Mouse (Mus musculus) naive thymus-derived CD4-positive, alpha-beta T cell, adult 2 months (primary cell): Measurements from ENCODE around the gene Clba1.
A peak's percentile ranks its signal among the peaks of the same experiment; 100 is the strongest.

Source experiments
- DNase-seq: peaks from one replicate; pipeline ENCODE4 v3.0.0-alpha.2; 2011; ENCODE audit warnings: low read depth

Clba1 gene

GRCm38 (mm10) chr12:112794998-112795397, 13.7 kb upstream of the Clba1 start:
- no peak for DNase-seq

DNA sequence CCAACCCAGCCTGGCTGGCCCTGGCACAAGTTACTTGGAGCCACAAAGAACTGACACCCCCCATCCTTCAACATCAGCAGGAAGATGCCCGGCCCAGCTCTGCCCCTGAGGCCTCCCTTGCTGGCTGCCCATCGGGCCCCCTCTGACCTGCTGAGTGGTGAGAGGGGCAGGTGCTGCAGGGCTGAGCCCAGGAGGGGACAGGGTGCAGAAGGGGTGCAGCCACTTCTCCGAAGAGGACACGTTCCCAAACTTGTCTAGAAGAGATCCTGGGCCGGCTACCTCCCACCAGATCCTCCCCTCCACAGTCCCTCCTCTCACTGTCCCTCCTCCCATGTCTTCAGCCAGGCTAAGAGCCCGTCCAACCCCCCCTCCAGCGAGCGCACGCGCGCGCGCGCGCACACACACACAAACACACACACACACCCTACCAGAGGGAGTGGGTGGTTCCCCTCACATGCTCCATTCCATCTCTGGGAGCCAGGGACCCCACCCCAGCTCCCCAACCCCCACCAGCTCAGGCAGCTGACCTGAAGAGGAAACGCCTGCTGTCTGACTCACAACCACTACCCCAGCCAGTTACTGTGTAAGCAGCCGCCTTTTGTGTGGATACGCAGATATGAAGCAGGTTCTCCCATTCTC, 13.2 kb upstream of the Clba1 start:
- DNase-seq: no peak

DNA sequence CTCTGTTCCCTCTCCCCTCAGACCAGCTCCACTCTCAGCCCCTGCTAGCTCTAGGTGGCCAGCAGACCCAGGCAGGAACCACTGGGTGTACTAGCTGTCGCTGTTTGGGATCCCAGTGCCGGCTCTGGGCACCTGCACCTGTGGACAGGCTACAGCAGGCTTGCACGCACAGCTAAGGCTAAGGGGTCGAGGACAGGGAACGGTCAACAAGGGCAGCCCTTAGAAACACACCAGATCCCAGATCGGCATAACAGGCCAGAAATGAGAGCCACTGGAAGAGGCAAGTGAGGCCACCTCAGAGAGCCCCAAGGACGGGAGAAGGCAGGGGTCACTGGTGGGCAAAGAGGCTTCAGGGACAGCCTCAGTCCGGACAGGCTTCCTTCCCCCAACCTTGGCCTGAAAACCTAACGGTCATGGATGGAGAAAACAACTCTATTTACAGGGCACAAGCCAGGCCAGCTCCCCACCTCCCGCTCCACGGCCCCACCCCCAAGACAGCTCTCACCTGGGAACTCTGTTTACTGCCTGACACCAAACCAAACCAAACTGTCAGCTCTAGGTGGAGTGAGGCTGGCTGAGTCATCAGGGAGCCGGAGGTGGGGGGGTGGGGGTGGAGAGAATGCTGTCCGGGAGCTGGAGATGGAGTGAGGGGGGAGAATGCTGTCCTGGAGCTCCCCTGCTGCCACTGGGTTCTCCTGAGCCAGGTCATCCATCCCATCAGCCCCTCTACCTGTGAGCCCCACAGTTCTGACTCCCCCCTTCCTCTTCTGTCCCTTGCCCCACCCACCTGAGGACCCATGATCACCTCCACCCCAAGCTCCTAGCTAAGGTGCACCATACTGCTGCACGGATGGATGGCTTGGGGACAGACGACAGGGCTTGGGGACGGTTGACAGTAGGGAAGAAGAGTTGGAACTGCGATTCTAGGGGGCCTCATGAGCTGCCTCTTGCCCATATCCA, 11.9 kb upstream of the Clba1 start:
- DNase-seq: no peak

- DNase-seq: no peak
Observed at GRCm38 (mm10) chr12:112797672-112798331, 10.9 kb upstream of the Clba1 start.

- DNase-seq: no peak
Observed at GRCm38 (mm10) chr12:112798332-112798681, 10.4 kb upstream of the Clba1 start.

GRCm38 (mm10) chr12:112798716-112799115, 10.0 kb upstream of the Clba1 start:
- no peak for DNase-seq

DNA sequence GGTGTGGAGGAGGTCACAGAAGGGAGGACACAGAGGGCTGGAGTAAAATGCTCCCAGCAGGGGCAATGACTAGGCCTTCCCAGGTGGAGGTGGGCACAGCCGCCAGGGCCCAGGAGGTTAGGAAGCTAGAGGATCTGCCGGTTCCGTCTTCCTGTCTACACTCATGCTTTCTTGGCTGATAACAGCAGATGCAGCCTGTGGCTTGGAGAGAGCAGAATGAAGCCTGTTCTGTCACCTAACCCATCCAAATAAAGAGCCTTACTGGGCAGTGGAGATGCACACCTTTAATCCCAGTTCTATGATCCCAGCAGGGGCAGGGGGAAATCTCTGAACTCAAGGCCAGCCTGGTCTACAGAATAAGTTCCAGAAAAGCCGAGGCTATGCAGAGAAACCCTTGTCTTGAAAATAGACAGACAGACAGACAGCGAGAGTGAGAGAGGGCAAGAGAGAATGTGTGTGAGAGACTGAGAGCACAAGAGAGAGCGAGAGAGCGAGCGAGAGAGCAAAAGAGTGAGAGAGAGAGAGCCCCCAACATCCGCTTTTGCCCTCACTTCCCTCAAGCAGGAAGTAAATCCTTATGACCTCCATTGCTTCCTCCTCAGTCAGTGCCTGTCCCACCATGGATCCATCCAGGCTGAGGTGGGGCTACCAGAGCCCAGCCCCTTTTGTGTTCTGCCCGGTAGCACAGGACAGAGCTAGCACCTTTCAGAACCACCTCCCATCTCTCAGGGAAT, 9.3 kb upstream of the Clba1 start:
- no peak for DNase-seq

GRCm38 (mm10) chr12:112800476-112800875, 8.3 kb upstream of the Clba1 start:
- DNase-seq: peak; percentile 90

DNA sequence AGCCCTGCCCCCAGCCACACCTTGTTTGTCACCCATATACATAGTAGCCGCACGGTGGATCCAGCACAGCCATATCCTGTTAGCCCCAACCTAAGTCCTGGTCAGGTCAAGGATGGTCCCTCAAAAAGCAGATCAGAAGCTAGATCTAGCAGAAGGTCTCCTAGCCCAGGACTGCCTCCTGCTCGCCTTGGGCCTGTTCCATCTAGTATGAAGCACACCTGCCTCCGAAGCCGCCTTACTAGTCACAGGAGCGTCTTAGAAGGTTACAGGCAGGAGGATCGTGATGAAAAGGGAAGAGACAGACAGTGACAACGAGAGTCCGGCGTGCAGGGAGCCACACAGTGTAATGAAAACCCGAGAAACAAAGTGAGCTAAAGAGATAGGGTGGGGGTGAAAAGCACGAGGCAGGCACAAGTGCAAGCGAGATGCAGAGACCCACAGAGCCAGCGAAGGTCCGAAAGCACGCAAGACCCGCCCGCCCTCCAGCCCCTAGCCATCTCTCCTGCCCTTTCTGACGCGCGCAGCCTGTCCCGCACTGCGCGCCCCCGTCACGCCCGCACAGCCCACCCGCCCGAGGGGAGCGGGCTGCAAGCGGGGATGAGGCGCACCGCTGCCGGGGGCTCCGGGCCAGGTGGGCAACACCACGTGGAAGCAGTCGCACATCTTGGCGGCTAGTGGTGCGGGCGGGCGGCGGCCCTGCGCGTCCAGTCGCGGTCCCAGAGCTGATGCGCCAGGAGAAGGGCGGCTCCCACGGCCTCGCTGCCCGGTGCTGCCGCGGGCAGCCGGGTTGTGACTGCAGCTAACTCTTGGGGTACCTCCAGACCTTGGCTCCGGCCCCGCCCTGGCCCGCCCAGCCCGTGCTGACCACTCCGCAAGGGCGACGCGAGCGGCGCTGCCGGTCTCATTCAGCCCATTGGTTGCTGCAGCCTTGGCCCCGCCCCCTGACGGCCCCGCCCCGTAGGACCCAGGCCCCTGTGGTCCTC, 6.6 kb upstream of the Clba1 start, which contains the start of gene Ahnak2:
Gene Ahnak2, minus strand, starts transcription at position 794 of the 983 bp plus-strand sequence.
- peak; percentile 29 for DNase-seq

- no peak for DNase-seq
Observed at GRCm38 (mm10) chr12:112802917-112803316, 5.8 kb upstream of the Clba1 start.

DNA sequence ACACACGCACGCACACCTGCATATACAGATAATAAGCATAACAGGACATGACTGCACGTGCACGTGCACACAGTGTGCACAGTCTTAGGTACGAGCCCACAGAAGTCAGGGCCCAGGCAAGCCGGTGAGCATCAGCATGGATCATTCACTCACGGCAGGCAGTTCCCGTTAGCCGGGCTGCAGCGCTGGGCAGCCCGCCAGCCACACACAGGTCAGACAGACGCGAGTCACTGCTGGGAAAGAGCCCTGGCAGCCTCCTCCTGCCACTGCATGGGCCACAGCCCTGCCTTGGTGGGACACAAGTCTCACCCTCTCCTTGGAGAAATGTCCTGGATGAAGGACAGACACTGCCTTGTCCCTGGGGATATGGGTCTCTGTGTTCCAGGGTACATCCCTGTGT, 4.7 kb upstream of the Clba1 start:
- no peak for DNase-seq

DNA sequence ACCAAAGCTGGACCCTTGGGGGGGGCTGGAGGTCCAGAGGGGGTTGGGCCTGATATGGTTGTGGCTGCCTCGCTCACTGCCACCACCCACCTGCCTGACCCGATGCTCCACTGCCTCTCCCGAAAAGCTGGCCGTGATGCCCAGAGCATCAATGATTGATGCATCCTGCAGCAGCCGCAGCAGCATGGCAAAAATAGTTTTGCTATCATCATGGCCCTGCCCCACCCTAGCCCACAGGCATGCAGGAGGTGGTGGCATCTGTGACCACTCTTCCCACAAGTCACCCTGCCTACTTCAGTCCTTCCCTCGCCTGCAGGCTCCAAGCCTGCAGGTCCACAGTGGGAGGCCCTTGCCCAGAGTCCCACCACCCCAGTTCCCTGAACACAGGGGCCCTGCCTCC, 2.7 kb upstream of the Clba1 start:
- no peak for DNase-seq

- DNase-seq: no peak
Observed at GRCm38 (mm10) chr12:112807796-112808195, 941 bp upstream of the Clba1 start.

DNA sequence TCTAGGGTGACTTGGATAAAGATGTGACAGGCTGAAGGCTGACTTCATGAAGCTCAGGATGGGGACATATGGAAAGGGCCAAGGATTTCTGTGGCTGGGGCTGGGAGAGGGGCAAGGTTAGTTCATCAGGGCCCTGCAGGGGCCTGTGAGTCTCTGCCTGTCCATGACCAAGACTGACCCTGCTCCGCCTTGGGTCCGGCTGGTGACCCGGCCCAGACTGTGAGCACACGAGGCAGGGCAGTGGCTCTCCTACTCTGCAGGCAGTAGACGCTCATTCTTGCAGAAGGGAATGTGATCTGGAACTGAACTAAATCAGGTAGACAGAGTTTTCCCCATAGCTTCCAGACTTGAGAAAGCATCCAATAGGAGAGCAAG, 538 bp upstream of the Clba1 start:
- no peak for DNase-seq

- no peak for DNase-seq
Observed at GRCm38 (mm10) chr12:112809641-112810040, 904 bp downstream of the Clba1 start.

DNA sequence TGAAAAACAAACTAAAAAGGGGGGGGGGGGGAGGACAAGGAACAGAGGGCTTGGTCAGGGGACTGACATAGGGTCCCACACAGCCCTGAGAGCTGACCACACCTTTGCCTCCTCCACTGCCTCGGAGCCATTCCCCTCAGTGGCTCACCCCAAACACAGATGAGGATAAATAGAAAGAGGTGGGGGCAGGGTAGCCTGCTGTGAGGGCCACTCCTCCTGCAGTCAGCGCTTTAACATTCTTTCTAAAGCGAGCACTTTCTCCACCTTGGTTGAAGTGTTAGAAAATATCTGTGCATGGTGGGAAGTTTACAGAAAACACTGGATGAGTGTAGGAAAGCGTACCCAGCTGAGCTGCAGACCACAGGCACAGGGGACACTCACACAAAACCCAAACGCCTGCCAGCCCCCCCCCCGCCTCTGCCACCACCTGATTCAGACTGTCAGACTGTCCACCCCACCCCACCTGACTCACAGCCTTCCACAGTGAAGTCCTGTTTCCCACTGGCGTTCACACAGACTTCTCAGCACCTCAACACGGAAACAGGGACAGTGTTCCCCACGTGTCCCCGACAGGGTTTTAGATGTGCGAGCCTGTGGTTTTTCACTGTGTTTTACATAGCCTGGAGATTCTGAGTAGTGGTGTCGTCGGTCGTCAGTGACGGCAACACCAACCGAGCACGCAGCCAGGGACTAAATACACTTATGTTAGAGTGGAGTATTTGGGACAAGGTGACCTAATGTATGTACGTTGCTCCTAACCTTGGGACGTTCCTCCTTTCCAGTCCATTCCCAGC, 1.6 kb downstream of the Clba1 start:
- no peak for DNase-seq

DNA sequence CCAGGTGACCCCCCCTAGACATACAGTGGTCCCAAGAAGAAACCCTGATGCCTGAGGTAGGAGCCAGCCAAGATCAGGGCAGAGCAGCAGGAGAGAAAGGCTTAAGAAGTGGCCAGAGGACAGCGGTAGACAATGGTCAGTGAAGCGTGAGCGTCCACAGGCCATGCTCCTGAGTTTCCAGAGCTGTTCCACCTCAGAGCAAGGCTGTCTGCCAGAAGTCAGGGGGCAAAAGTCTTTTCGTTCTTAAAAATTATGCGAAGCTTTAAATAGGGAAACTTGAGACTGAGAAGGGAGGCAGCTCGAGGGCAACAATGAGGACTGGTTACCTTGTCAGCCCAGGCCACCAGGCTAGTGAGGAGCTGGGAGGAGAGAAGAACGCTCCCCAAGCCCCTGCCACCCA, 4.6 kb downstream of the Clba1 start:
- DNase-seq: no peak

- DNase-seq: no peak
Observed at GRCm38 (mm10) chr12:112814682-112815470, 6.1 kb downstream of the Clba1 start.

DNA sequence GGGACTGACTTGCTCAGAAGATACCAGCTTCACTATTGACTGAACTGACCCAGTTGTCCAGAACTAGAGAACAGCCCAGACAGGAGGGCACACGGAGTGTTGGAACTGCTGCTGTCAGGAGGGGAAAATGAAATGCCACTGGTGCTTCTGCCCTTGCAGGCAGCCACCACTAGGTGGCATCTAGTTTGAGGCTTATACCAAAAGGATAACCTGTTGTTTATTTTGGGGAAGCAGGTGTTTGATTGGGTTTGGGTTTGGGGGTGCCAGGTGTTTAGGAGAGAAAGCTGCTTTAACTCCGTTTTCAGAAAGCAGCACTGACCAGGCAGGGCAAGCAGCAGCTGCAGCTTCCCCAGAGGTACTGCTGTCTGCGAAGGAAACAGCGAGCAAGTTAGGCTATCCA, 7.6 kb downstream of the Clba1 start:
- DNase-seq: peak; percentile 83
